Mouse (Mus musculus) adrenal gland, postnatal 10 days (tissue): ENCODE measurements at regions not wholly inside any gene's neighbourhood (a gene's known extent, or its start where the extent isn't known, plus 50 kb on each side); places are given as distances from the start of the nearest gene placed in this dataset.

Experiments
- DNase-seq: peaks from one replicate; pipeline ENCODE4 v3.0.0; 2021; ENCODE audit warnings: mixed read lengths

DNA sequence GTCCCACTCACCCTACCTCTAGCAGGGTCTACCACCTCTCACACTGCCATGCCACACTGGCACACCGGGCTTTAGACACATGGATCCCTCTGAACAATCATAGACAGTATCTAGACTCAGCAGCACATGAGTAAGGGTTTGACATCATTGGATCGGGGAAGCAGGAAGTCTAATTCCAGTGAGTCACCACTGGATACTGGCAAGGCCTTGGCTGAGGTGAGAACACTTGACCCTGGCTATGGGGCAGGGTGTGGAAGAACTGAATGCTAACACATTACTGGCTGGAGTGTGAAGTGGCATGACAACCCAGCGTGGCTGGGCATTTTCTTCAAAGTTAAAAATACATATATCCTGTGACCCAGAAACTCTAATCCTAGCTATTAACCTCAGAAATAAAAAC is 114.4 kb downstream of the H2afy start:
- DNase-seq, result peak; percentile 30

DNA sequence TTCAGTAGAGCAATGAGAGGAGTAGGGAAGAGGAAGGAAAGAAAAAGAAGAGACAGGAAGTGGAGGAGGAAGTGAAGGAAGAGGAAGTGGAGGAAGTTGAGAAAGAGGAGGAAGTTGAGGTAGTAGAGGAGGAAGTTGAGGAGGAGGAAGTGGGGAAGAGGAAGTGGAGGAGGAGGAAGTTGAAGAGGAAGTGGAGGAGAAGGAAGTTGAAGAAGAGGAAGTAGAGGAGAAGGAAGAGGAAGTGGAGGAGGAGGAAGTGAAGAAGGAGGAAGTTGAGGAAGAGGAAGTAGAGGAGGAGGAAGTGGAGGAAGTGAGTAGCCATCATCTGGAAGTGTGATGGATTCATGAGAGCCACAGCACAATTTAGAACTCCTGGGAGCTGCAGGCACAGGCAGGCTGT is 122.2 kb downstream of the H2afy start:
- DNase-seq, result no peak

DNA sequence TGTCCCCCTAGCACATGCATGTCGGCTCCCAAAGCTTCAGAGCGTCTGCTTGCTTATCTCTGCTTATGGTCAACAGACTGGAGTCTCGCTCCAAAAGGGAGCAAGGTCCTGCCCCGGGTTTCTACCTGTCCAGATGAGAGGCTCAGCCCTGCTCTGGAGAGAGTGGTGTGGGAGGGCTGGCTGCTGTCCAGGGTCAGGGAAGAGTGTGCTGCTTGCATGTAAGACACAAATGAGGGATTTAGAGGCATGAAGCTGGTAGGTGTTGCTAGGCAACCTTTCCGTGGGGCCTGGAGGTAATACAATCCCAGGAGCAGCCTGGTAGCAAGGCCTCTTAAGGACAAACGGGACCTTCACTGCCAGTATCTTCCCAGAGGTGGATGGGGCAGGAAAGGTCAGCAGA is 125.7 kb downstream of the H2afy start:
- no peak for DNase-seq

DNA sequence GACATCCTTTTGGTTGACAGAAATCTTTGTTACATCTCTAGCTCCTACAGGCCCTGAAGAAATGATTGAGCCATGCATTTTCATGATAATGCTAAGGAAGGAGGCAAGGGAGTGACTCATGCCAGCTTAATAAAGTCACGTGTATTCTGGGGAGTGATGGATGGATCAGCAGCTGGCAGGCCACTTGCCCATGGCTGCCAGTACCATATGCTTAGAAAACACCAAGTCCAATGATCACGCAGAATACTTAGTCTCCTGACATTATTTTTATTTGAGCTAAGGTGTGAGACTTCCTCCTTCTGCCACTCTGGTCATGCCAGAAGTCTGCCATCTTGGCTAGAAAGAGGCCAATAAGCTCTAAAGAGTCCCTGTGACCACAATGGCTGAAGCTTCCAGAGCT is 129.3 kb downstream of the H2afy start:
- DNase-seq, result no peak

DNA sequence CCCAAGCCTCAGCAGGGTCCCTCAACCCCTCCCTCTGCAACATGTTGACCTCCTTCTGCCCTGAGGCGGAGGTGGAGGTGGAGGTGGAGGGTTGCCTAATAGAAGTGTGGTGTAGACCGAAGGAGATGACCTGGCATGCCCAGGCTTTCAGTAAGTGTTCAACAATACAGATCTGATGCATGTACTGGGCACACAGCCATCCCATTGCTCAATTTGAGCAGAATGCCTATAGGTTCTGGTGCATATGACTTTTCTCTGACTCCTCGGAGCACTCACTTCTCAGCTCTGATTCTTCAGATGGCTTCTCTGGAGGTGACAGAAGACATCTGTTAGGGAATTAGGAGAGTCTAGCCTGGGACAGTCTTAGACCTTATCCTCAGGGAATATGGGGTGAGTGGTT is 130.4 kb downstream of the H2afy start:
- no peak for DNase-seq

DNA sequence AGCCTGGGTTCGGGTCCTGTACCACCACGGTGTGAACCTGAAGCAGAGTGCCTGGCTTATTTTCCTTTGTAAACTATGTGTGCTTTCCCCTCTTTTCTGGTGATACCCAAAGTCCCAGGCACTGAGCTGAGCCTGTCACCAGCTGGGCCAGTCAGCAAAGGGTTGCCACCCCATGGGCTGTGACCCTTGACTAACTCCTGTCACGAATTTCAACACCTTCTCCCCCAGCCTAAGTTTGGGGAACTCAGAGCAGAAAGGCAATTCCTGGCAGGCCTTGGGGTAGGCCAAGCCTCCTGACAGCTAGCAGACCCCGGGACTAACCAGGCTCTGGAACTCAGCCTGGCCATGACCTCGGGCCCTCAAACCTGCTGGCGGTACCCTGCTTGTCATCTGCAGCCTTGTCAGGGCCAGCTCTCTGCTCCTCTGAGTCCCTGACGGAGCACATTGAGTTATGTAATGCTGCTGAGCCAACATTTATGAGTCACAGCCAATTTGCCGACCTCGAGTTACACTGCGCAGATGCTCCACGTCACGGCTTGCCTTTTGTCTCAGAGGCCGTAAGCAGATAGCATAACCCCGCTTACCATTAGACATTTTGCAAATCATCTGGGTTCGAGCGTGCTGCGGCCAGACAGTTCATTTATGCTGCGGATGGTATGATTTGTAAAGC is 132.3 kb downstream of the H2afy start:
- peak; percentile 83 for DNase-seq

DNA sequence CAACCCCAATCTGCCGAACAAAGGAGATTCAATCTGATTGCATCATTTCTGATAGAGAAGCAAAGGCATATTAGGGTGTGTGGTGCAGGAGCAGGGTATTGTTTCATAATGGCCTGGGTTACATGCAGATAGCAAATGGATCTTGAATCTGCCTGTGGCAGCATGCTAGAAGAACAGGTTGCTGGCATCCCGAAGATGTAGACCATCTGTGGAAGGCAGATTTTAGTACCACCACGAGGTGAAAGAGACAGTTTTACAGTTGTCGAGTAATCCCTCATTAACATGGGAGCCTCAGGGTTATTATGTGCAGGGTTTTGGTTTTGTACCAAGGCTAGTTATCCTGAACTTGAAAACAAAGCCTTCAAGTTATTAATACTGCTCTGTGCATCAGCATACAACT is 140.9 kb downstream of the H2afy start:
- DNase-seq, result no peak

DNA sequence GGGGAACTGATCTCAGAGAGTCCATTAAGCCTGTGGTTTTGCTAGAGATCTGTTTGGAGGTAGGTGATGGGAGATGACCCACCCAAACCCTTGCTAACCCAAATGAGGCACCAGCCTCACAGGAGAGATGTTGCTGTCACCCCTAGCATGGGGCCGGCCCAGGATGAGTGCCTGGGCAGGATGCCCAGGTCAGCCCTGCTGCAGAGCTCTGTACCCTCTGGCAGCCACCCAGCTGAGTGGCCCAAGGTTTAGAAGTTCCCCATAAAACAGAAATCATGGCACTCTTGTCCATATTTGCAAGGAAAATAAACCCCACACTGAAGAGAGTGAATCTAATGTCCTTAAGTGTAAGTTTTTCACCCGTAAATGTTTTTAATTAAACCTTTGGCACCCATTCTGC is 141.7 kb downstream of the H2afy start:
- peak; percentile 82 for DNase-seq

DNA sequence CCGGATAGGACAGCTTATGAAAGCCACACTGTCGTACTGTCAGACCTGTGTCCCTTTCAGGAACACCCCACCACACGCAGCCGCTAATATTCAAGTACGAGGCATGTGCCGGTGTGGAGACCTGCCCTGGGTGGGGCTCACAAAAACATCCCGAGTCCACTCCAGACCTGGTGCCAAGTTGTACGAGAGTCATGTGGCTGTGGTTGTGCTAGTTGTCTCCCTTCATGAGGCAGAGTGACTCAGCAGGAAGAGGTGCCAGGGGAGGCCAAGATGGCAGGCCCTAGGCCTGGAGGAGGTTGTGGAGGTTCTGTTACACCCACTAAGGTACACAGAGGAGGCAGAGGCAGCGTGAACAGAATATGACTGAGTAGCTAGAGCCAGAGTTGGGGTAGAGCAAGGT is 143.5 kb downstream of the H2afy start:
- DNase-seq, result peak; percentile 19

DNA sequence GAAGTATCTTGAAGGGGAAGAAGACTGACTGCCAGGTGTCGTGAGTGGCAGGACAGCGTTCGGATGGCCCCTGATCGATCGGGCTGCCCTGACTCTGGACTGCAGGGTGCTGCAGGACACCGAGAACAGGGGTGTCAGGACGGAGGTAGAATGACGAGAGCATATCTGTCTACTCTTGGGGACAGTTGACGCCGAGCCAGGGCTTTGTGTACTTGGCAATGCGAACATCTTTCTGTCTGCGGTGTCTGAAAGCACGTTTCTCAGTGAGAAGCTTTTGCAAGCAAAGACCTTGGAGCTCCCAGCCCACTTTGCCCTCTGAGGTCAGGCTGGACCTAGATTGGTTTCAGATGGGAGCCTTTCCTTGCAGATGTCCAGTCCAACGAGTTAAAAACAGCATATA is 144.9 kb downstream of the H2afy start:
- no peak for DNase-seq

DNA sequence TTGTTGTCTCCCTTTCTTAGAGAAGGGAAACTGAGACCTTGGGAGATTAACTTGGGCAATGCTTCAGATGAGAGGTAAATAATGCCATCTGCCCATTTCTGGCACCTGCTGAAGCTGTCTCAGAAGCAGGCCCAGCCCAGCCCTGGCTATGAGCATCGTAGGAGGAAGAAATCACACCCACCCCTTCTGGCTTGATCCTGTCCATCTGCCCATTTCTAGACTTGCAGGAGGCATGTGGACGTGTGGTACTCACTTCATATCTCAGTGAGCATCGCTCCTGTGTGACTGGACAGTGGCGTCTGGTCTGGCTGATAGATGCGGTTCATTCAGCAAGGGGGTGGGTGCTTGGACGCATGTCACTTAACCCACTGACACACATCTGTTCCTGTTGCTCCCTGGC is 146.0 kb downstream of the H2afy start:
- no peak for DNase-seq

DNA sequence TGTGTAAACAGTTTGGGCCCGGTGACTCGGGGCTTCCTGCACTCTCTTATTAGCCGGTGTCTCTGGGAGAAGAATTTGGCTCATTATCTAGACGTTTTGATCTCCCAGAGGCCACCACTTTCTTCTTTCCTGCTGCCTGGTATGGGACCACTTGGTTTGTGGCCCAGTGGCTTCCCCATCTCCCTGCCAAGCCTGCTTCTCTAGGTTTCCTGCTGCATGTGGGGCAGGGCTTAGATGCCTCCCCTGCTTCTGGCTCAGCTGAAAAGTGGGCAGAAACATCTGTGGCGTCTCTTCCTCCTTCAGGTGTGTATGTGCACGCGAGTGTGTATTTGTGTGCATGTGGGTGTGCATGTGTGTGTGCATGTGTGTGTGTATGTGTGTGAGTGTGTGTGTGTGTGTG is 146.8 kb downstream of the H2afy start:
- no peak for DNase-seq

DNA sequence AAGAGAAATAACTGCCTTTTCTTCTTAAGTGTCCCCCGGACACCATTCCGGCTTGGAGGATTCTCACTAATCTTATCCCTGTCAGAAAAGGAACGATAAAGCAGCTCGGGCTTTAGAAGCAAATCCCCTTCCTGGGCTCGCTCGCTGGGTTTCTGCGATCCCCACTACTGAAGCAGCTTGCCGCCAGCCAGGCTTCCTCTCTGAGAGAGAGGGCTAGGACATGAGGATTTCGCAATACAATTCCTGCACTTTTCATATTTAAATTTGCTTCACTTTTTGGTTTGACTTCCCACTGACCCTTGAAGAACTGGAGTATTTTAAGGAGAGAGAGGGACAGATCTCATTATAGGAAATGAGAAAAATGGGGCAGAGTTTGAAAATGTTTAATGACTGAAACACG is 149.4 kb upstream of the Pitx1 start:
- no peak for DNase-seq

DNA sequence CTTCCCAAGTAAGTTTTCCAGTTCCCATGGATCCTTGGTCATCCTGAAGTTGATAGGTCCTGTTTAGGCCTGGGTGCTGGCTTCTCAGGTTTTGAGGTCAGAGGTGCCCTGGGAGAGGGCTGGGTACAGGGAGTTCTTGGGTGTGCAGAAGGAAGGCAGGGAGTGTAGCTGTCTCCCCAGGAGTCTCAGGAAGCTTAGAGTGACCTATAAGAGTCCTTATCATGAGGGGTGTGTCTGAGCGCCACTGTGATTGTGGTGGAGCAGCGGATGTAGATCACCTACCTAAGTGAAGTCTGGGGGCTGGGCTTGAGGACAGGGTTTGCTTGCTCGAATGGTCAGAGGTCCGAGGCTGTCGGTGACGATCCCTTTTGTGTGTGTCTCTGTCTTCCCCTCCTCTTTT is 148.8 kb upstream of the Pitx1 start:
- DNase-seq, result no peak

DNA sequence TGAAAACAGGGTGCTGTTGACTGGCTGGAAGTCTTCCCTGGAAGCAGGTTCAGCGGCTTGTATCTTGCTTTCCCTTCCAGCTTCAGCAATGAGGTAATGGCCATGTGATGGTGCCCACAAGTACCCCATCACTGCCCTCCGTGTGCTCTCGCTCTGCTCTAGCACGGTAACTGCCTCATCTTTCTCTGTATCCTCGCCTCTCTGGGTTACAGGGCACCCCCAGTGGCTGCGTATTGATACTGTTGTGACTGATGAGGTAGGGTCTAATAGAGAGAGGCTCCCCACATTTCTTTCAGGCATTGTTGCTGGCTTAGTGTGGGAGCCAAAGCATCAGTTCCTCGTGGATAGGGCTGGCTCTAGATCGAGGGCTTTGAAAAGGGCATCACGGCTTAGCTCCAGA is 147.9 kb upstream of the Pitx1 start:
- no peak for DNase-seq

DNA sequence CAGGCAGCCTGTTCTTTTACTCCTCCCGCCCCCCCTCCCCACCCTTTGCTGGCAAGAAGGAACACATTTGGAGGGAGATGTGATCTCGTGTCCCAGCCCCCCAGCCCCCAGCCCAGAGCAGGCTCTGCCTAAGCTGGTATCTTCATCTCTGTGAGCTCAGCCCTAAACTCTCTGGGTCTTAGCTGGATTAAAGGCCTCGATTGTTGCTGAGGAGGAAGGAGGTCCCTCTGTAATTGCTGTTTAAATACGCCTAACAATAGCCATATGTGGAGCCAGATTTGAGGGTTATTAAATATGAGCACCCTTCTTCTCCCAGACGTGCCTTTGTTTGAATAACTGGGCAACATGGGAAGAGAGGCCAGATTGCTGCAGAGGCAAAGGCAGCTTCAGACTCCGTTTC is 145.0 kb upstream of the Pitx1 start:
- no peak for DNase-seq

DNA sequence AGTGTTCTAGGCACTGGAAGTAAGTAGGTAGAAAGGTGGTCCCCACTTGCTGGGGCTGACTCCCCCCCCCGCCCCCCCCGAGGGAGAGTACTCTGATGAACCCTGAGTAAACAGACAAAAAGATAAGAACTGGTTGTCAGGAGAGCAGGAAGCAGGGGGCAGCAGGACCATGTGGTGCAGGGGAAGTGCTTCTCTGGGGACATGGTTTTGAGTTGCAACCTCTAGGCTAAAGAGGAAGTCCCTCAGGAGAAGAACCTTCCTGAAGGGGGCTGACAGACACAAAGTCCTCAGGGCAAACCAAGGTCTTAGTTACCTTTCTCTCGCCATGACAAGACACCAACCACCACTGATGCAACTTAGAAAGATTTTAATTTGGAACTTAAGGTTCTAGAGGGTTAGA is 141.9 kb upstream of the Pitx1 start:
- no peak for DNase-seq

DNA sequence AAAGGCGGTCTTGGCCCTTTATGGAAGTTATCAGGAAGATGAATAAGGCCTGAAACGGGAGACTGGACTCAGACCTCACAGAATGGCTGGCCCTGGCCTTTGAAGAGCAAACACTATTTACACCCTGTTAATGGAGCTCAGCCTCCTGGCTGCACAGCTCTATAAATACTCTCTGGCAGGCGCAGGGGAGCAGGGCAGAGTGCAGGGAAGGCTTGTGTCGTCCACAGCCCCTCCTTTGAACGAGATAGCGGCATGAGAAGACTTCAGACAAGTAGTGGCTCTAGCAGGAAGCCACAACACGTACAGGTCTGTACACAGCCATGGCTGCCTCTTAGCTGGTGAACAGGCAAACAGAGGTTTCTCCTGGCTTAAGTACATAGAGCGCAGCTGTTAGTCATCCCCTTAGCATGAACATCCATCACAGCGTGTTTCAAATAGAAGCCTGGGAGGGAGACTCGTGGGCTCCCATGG is 141.0 kb upstream of the Pitx1 start:
- DNase-seq, result peak; percentile 23

DNA sequence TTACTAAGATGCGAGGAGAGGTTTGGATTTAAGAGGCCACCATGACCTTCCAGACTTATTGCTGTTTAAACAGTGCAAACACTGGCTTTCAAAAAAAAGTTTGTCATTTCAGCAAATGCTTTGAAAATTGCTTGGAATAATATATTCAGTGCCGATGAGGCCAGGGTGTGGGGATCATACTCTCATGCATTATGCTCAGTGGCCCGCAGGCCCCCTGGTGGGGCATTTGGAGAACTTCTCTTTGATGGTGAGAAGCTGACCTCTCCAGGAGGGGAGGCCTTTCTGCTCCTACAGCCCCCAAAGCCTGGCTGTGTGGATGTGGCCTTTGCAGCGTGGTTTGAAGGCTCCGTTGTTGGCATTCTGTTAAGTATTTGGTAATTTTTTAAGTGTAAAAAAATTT is 138.1 kb upstream of the Pitx1 start:
- DNase-seq, result peak; percentile 24

DNA sequence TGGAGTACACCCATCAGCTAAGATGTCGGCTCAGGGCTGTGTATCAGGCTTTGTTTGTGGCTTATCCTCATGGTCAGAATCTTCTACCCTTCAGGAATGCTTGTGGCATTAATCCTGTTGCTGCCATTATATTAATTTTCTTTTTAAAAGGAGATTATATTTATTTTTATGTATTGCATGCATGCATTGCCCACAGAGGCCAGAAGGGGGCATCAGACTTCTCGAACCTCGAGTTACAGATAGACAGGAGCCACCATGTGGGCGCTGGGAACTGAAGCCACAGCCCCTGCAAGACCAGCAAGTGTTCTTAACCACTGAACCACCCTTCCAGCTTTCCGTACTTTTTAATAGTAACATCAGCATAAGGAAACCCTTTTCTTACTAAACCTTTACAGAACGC is 134.7 kb upstream of the Pitx1 start:
- DNase-seq, result no peak

DNA sequence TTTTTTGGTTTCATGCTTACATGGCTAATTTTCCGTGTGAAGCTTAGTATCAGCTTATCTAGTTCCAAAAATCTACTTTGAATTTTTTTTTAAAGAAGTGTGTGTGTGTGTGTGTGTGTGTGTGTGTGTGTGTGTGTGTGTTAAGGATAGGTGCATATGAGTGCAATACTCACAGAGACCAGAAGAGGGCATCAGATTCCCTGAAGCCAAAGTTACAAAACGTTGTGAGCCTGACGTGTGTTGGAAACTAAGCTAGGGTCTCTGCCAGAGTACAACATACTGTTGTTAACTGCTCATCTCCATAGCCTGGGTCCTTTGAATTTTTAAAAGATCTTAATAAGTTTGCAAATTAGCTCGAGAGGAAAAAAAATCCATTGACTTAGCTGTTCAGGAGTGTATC is 133.5 kb upstream of the Pitx1 start:
- DNase-seq, result no peak

DNA sequence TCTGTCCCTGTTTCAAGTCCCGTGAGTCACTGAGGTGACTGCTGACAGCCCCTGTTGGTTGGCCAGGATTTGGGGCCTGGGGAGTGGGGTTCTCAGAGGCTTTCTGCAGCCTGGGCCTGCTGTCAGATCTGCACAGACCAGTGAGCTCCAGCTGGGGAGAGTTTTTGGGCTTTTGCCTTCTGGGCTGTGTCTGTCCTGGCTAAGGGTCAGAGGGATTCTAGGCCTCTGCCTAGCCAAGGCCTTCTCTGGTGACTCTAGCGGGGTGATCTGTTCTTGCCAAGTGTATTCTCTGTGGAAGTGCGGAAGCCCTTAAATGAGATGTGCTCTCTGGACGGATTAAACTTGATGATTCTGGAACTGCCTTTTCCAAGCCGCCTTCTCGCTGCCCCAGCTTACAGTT is 131.2 kb upstream of the Pitx1 start:
- DNase-seq, result peak; percentile 32

DNA sequence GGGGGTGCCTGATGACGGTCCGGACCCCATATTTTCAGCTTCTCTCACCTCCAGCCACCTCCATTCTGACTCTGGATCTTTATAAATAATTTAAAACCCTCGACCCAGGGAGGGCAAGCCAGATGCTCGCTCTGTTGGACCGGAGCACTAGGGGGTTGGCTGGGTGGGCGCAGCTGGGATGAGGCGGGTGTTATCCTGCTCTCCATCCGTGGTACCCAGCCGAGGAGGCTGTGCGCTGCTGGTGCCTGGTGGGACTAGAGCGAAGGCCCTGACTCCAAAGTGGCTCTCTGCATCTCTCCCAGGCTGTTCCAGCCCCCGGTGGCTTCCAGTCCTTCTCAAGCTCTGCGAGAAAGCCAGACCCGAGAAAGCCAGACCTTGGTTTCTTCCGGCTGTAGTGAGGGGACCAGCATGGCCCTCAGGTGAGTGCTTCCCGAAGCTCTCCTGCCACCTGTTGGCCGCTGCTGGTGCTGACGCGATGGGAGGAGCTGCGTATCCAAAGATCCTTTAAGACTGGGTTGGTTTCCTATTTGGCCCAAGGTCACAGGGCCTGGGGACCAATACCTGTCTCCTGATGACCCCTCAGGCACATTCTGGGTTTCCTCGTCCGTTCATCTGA is 127.1 kb upstream of the Pitx1 start:
- DNase-seq, result peak; percentile 80

DNA sequence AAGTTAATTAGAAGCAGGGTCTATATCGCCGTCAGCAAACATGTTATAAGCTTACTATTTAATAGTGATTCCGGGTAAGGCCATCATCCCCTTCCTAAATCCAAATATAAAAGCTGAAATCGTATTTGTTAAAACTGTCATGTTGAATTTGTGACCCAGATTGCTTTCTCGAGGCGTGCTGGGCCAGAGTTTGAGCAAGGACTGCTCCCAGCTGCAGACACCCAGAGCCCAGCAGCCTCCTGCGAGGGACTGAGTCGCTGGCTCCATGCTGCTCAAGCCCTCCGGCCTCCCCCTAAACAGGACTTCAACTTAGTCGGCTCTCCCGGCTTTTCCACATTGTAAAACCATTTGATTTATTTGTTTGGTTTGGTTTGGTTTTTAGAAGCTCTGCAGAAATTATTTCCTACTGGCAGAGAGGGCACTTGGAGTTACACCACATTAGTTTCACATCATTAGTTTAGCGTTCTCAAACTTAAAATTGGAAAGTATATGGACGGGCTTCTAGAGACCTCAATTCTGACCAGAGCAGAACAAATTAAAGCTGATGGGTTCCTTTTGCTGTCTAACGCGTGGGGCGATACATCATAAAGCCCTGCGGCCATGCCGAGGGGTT is 126.4 kb upstream of the Pitx1 start:
- DNase-seq, result no peak
